Mouse (Mus musculus): ENCODE data around the gene AC170998.1. TPM values are rescaled to one million over a fixed set of nuclear protein-coding genes. Genes with fewer than 3 reads are reported as not detected.
A peak's percentile ranks its signal among the peaks of the same experiment; 100 is the strongest.

The AC170998.1 gene
- polyA plus RNA-seq, 1 experiment from 2014 or later: 0.80 TPM

GRCm38 (mm10) chr17:28757470-28757869, 31.6 kb downstream of the AC170998.1 start:
- TF ChIP-seq EP300 (IDR thresholded peaks at IDR 0.05; ENCODE audit: low read depth): no peak
- TF ChIP-seq CTCF (IDR thresholded peaks at IDR 0.05; ENCODE audit: low read depth): no peak
- Histone ChIP-seq H3K4me2 (ENCODE audit: low read depth, low read length) (no peak overlapping the region), H3K36me3 (replicated peaks; ENCODE audit: insufficient read depth, low read length) (no peaks in the 10 kb centered on the region), H3K4me3 (ENCODE audit: low read depth, low read length) (no peak overlapping the region), H3K9me3 (ENCODE audit: low read length) (no peaks in the 10 kb centered on the region), H3K27ac (ENCODE audit: low read depth) (no peak overlapping the region), H3K9ac (replicated peaks) (no peak overlapping the region), H3K4me1 (ENCODE audit: insufficient read depth) (no peaks in the 10 kb centered on the region), H3K27me3 (ENCODE audit: insufficient read depth, low read length) (no peaks in the 10 kb centered on the region)
- DNase-seq (no peak), ATAC-seq (no peak)
- 58% methylated on average over 2 of the region's 2 CpGs for WGBS (ENCODE audit: insufficient replicate concordance)

- TF ChIP-seq CTCF (IDR thresholded peaks at IDR 0.05; ENCODE audit: low read depth): no peak
- TF ChIP-seq EP300 (IDR thresholded peaks at IDR 0.05; ENCODE audit: low read depth): peak; percentile 88
- WGBS (ENCODE audit: insufficient replicate concordance): 51% methylated on average over 8 of the region's 8 CpGs
- Histone ChIP-seq H3K9ac (replicated peaks) (no peak overlapping the region), H3K27ac (ENCODE audit: low read depth) (peak overlapping the region; percentile 80), H3K4me3 (ENCODE audit: low read depth, low read length) (no peak overlapping the region), H3K27me3 (ENCODE audit: insufficient read depth, low read length) (no peaks in the 10 kb centered on the region), H3K4me1 (ENCODE audit: insufficient read depth) (no peaks in the 10 kb centered on the region), H3K36me3 (replicated peaks; ENCODE audit: insufficient read depth, low read length) (no peaks in the 10 kb centered on the region), H3K4me2 (ENCODE audit: low read depth, low read length) (no peak overlapping the region), H3K9me3 (ENCODE audit: low read length) (no peaks in the 10 kb centered on the region)
- DNase-seq: peak; percentile 78
- peak; percentile 91 for ATAC-seq
Observed at GRCm38 (mm10) chr17:28760736-28761312, 34.9 kb downstream of the AC170998.1 start.

DNA sequence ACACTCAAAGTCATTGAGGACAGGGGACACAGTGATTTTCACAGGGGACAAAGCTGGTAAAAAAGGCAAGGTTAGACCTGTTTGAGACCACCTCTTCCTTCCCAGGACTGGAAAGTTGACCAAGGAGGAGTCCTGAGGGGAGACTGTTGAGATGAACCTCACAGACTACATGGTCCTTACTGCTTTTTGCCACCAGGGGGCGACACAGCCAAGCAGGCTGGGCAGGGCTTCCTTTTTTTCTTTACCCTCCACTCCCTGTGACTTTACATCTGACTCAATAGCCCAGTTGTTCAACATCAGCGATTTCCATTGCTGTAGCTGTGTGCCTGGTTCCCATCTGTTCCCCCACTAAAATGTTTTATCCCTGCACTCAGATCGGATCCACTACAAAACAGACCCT, 36.0 kb downstream of the AC170998.1 start:
- DNase-seq (peak; percentile 87), ATAC-seq (peak; percentile 20; the same call in 1 of the 2 replicates)
- no peaks in the 10 kb centered on the region for H3K27me3 ChIP-seq (ENCODE audit: insufficient read depth, low read length)
- H3K9ac ChIP-seq (replicated peaks): no peak overlapping the region
- no peaks in the 10 kb centered on the region for H3K4me1 ChIP-seq (ENCODE audit: insufficient read depth)
- no peaks in the 10 kb centered on the region for H3K9me3 ChIP-seq (ENCODE audit: low read length)
- WGBS (ENCODE audit: insufficient replicate concordance): 10% methylated on average over 3 of the region's 3 CpGs
- H3K36me3 ChIP-seq (replicated peaks; ENCODE audit: insufficient read depth, low read length): no peaks in the 10 kb centered on the region
- no peak for TF ChIP-seq EP300 (IDR thresholded peaks at IDR 0.05; ENCODE audit: low read depth)
- TF ChIP-seq CTCF (IDR thresholded peaks at IDR 0.05; ENCODE audit: low read depth): peak; percentile 98
- H3K27ac ChIP-seq (ENCODE audit: low read depth): no peak overlapping the region
- no peak overlapping the region for H3K4me3 ChIP-seq (ENCODE audit: low read depth, low read length)
- H3K4me2 ChIP-seq (ENCODE audit: low read depth, low read length): no peak overlapping the region

GRCm38 (mm10) chr17:28766203-28766602, 40.3 kb downstream of the AC170998.1 start:
- Histone ChIP-seq H3K9ac (replicated peaks) (no peak overlapping the region), H3K36me3 (replicated peaks; ENCODE audit: insufficient read depth, low read length) (no peaks in the 10 kb centered on the region), H3K27ac (ENCODE audit: low read depth) (no peak overlapping the region), H3K27me3 (ENCODE audit: insufficient read depth, low read length) (peaks cover 32% of the 10 kb centered on the region), H3K4me1 (ENCODE audit: insufficient read depth) (peaks cover 13% of the 10 kb centered on the region), H3K4me2 (ENCODE audit: low read depth, low read length) (no peak overlapping the region), H3K4me3 (ENCODE audit: low read depth, low read length) (no peak overlapping the region), H3K9me3 (ENCODE audit: low read length) (no peaks in the 10 kb centered on the region)
- ATAC-seq (no peak), DNase-seq (no peak)
- 32% methylated on average over 3 of the region's 3 CpGs for WGBS (ENCODE audit: insufficient replicate concordance)
- no peak for TF ChIP-seq EP300 (IDR thresholded peaks at IDR 0.05; ENCODE audit: low read depth)
- TF ChIP-seq CTCF (IDR thresholded peaks at IDR 0.05; ENCODE audit: low read depth): no peak

DNA sequence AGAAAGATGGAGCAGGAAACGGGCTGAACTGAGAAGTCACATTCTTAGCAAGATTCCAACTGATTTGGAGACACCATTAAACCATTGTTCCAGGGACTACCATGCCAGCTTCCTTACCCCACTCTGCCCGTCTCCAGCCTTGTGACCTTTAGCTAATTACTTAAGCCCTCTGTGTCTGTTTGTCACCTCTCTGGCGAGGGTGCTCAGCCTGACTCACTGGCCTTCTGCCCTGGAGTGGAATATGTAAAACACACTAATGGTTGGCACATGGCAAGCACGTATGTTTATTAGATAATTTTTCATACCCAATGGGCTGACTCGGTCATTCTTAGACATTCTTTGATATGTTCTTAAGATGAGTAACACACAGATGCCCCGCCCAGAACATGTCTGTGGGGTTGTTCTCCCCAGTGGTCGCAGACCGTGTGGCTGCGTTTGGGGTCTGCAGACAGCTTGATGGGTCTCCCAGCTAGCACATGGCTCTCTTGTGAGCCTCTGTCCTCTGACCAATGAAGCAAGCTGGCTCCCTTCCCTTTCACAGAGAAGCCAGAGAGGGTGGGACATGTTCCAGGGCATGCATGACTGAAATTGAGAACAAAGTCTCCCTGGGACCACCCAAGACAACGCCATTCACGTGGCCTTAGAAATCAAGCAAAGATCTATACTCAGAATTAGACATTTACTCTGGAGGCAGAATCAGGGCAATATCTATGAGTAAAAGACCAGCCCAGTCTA, 41.1 kb downstream of the AC170998.1 start:
- H3K9ac ChIP-seq (replicated peaks): no peak overlapping the region
- DNase-seq: no peak
- ATAC-seq: no peak
- H3K36me3 ChIP-seq (replicated peaks; ENCODE audit: insufficient read depth, low read length): no peaks in the 10 kb centered on the region
- TF ChIP-seq CTCF (IDR thresholded peaks at IDR 0.05; ENCODE audit: low read depth) (no peak), EP300 (IDR thresholded peaks at IDR 0.05; ENCODE audit: low read depth) (no peak)
- no peak overlapping the region for H3K4me3 ChIP-seq (ENCODE audit: low read depth, low read length)
- H3K27me3 ChIP-seq (ENCODE audit: insufficient read depth, low read length): peaks cover 32% of the 10 kb centered on the region
- no peaks in the 10 kb centered on the region for H3K9me3 ChIP-seq (ENCODE audit: low read length)
- WGBS (ENCODE audit: insufficient replicate concordance): 78% methylated on average over 11 of the region's 11 CpGs
- H3K27ac ChIP-seq (ENCODE audit: low read depth): no peak overlapping the region
- peaks cover 13% of the 10 kb centered on the region for H3K4me1 ChIP-seq (ENCODE audit: insufficient read depth)
- H3K4me2 ChIP-seq (ENCODE audit: low read depth, low read length): no peak overlapping the region

DNA sequence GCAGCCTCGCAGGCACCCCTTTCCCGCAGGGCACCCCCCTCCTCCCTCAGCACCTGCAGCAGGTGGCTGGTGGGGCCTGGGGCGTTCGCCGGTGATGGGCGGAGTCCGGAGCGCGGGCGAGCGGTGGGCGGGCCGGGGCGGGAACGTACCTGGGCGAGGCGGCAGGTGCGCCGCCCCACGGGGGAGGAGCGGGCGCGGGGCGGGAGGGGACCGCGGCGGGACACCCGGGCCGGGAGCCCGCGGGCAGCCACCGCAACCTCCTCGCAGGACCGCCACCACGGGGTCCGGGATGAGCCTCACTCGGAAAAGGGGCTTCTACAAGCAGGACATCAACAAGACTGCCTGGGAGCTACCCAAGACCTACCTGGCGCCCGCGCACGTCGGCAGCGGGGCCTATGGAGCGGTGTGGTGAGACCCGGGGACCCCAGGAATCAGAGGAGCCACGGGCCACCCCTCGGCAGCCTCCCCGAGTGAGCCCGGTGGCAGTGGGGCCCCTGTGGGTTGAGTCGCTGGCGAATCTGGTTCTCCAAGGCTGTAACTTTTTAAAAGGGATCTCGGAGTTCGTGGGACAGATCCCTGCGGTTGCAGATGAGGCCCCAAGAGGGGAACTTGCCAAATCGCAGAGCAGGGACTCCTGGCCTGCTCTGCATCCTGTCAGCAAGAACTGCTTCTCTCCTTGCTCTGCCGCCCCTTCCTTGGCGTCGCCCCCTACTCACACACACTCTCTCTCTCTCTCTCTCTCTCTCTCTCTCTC, 43.4 kb downstream of the AC170998.1 start, which contains the start of gene Mapk13:
Gene Mapk13 (plus strand): TSS at position 177 of the 754 bp plus-strand sequence.
- WGBS (ENCODE audit: insufficient replicate concordance): under 1% methylated on average over 42 of the region's 58 CpGs
- Histone ChIP-seq H3K4me3 (ENCODE audit: low read depth, low read length) (peak within 1 kb of the TSS; percentile 61), H3K4me1 (ENCODE audit: insufficient read depth) (peaks cover 15% of the 10 kb centered on the region), H3K27ac (ENCODE audit: low read depth) (peak within 1 kb of the TSS; percentile 68), H3K9me3 (ENCODE audit: low read length) (no peaks in the 10 kb centered on the region), H3K9ac (replicated peaks) (peak within 1 kb of the TSS; percentile 70), H3K27me3 (ENCODE audit: insufficient read depth, low read length) (peaks cover 32% of the 10 kb centered on the region), H3K36me3 (replicated peaks; ENCODE audit: insufficient read depth, low read length) (no peaks in the 10 kb centered on the region), H3K4me2 (ENCODE audit: low read depth, low read length) (peak within 1 kb of the TSS; percentile 78)
- peak; percentile 69 for ATAC-seq
- peak; percentile 67 for DNase-seq
- TF ChIP-seq EP300 (IDR thresholded peaks at IDR 0.05; ENCODE audit: low read depth): no peak
- no peak for TF ChIP-seq CTCF (IDR thresholded peaks at IDR 0.05; ENCODE audit: low read depth)
